Mouse (Mus musculus): Measurements from ENCODE around the gene Gpr4. TPM values are rescaled to one million over a fixed set of nuclear protein-coding genes. Genes with fewer than 3 reads are reported as not detected.

The Gpr4 gene
- polyA plus RNA-seq, 1 experiment = 13.5 TPM

DNA sequence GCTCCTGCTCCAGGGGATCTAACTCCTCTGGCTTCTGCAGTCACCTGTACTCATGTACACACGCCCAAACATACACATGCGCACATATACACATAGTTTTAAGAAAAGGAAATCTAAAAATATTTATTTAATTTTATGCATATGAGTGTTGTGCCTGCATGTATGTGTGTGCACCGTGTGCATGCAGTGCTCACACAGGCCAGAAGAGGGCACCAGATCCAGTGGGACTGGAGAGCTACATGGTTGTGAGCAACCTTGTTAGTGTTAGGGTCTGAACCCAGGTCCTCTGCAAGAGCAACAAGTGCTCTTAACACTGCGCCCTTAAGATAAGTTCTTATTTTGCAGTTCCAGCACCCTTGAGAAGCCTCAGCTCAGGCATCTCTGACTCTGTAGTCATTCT is 17.7 kb upstream of the Gpr4 start:
- DNase-seq (ENCODE audit: low spot score) = no peak

- DNase-seq (ENCODE audit: low spot score) = no peak
Observed at GRCm38 (mm10) chr7:19196676-19197075, 15.7 kb upstream of the Gpr4 start.

DNA sequence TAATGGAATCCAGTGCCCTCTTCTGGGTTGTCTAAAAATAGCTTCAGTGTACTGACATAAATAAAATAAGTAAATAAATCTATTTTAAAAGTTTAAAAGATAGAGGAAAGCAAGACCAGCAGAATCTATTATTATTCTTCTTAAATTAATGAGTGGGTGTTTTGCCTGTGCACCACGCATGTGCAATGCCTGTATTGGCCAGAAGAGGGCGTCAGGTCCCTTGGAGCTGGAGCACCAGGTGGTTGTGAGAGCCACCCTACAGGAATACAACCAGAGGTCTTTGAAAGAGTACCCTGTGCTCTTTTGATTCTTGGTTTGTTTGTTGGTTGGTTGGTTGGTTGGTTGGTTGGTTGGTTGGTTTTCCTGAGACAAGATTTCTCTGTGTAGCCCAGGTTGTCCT is 14.4 kb upstream of the Gpr4 start:
- DNase-seq (ENCODE audit: low spot score) = no peak

- no peak for DNase-seq (ENCODE audit: low spot score)
Observed at GRCm38 (mm10) chr7:19201660-19202059, 10.7 kb upstream of the Gpr4 start.

DNA sequence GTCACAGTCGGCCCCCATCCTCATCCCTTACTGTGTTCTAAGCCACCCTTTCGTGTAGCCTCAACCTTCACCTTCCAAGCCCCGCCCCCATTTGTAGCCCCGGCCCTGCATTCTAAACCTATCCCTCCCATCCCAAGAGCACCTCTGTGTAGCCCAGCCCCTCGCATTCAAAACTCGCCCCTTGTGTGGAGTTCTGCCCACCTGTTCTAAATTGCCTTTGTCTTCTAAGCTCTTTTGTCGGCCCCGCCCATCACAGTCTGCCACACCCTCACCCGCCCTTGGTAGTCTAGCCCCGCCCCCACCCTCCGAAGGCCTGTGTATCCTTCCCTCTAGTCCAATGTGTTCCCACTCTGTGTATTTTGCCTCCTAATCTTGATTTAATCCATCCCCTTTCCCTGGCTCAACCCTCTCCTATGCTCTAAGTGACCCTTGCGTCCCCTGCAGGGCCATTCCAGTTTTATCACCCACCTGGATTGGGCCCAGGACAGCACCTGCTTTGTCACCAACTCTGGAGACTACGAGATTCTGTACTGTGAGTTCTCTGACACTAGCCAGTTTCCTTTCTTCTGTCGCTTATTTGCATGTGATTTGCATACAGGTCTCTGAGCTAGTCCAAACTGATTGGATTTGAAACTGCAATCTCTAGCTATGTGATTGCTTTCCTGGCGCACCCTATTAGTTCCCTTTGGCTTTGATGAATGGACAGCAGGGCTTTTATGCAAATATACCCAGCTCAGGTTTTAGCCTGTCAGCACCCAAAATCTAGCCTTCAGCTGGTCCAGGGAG is 10.1 kb upstream of the Gpr4 start:
- DNase-seq (ENCODE audit: low spot score) = no peak

GRCm38 (mm10) chr7:19208201-19208910 is 4.0 kb upstream of the Gpr4 start:
- DNase-seq (ENCODE audit: low spot score) = no peak

DNA sequence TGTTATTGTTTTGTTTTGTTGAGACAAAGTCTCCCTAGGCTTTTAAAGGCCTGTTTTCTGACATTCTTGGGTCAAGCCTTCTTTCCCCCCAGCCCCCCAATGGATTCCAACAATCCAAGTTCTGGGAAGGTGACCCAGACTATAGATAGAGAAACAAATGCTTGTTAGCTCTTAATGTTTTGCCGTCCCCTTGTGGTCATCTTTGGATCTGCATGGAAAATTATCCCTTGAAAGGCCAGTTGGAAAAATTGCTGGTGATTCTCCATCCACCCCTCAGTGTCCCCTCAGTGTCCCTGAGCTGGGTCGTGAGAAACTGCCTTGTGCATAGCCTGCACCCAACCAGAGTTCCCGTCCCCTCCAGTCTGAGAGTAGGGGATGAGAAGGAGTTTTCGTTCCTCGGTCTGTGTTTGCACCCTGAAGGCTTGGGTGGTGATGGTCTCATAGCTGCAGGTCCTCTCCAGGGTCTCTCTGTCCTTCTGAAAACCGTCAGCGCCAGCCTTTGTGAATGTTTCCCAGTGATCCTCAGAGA is 3.3 kb upstream of the Gpr4 start:
- DNase-seq (ENCODE audit: low spot score) = no peak

DNA sequence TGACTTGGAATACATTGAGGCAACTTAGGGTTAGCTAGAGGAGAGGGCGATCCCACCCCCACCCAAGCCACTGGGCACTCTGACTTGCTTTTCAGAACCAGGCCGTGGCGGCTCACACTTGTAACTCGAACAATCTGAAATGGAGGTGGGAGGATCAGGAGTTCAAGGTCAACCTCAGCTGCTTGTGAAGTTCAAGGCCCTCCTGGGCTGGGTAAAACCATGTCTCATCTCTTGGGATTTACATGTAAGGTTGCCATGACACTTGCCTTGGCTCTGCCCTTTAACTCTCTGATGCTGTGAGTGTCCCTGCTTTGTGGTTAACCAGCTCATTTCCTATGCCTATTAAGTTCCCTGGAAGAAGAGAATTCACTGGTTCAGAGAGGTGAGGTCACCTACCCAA is 2.8 kb upstream of the Gpr4 start:
- no peak for DNase-seq (ENCODE audit: low spot score)

- DNase-seq (ENCODE audit: low spot score) = no peak
Observed at GRCm38 (mm10) chr7:19210010-19210409, 2.3 kb upstream of the Gpr4 start.

DNA sequence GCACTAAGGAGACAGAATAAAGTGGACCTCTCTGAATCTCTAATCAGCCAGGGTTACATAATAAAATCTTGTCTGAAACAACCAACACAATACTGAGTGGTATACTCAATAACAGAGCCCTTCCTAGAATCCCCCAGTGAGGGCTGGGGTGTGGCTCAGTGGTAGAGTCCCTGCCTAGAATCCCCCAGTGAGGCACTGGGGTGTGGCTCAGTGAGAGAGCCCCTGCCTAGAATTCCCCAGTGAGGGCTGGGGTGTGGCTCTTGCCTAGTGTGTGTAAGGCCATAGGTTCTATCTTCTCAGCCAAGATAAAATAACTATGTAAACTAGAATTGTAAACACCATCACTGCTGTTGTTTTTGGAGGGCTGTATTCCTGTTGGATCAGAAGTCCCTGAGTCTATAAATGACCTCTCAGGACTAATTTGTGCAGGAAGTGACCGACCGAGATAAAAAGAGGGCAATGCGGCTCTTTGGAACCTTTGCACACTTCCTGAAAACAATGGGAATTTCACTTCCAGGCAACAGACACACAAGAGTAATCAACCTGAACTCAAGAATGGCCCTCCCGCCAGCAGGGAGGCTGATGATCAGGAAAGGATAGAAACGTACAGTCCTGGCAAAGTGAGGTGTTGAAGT is 1.2 kb upstream of the Gpr4 start:
- no peak for DNase-seq (ENCODE audit: low spot score)

GRCm38 (mm10) chr7:19213385-19213784 is 1.0 kb downstream of the Gpr4 start:
- DNase-seq (ENCODE audit: low spot score) = no peak

DNA sequence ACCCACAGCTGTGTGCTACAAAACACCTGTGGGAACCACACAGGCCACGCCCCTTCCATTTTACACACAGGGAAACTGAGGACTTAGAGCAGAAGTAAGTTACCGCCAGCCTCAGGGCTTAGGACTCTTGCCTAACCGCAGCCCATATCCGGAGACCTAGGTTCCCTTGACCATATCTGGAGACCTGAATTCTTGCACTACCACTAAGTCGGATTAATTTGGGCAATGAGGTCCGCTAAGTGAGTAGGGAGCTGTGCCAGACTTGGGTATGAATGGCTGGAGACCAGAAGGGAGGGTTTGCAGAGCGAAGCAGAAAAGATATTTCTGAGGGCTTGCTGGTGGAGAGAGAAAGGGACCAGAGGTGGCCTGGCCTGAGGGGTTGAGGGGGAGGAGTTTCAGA is 2.0 kb downstream of the Gpr4 start:
- DNase-seq (ENCODE audit: low spot score) = no peak

GRCm38 (mm10) chr7:19214940-19215339 is 2.6 kb downstream of the Gpr4 start:
- no peak for DNase-seq (ENCODE audit: low spot score)

- DNase-seq (ENCODE audit: low spot score) = no peak
Observed at GRCm38 (mm10) chr7:19217492-19217891, 5.2 kb downstream of the Gpr4 start.

DNA sequence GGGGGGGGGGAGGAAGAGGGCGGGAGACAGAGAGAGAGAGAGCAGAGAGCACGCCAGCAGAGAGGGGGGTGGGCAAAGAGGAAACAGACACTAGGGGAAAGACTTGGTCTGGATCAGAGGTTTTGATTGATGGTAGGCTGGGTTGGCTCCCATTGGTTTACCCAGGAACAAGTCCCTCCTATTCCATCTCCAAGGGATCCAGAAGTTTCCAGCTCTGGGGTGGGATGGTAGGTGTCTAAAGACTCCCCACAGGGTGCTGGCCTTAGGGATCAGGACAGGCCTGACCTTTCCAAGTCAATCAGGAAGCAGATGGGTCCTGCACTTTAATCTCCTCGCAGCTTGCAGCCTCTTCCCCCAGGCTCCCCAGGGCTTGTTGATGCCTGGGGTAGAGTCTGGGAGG is 5.6 kb downstream of the Gpr4 start:
- DNase-seq (ENCODE audit: low spot score) = no peak

GRCm38 (mm10) chr7:19220061-19220460 is 7.7 kb downstream of the Gpr4 start:
- DNase-seq (ENCODE audit: low spot score) = no peak

DNA sequence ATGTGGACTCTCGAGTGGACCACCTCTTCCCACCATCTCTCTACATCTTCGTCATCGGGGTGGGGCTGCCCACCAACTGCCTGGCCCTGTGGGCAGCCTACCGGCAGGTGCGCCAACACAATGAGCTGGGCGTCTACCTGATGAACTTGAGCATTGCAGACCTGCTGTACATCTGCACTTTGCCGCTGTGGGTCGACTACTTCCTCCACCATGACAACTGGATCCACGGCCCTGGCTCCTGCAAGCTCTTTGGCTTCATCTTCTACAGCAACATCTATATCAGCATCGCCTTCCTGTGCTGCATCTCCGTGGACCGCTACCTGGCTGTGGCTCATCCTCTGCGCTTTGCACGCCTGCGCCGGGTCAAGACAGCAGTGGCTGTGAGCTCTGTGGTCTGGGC is 9.9 kb downstream of the Gpr4 start:
- no peak for DNase-seq (ENCODE audit: low spot score)

- no peak for DNase-seq (ENCODE audit: low spot score)
Observed at GRCm38 (mm10) chr7:19222875-19223274, 10.5 kb downstream of the Gpr4 start.

DNA sequence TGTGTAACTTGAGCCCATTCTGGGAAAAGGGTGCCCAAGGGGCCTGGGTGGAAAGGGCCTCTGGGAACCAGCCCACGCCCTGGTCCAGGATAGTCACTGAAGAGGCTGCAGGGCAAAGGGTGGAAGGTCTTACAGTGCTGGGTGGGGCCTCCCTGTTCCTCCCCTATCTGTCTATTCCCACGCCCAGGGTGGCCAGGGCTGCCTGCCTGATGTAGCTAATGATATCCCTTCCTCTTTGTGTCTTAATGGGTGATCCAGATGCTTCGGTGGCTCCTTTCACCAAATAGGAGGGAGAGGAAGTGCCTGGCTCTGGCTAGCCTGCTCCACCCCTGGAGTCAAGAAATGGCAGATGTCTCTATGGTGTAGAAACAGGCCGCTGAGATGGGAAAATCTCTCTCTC is 12.6 kb downstream of the Gpr4 start:
- no peak for DNase-seq (ENCODE audit: low spot score)

GRCm38 (mm10) chr7:19226817-19227797 is 14.8 kb downstream of the Gpr4 start:
- peak; percentile 52 for DNase-seq (ENCODE audit: low spot score)

All from urinary bladder, adult 2 months (tissue).